Mouse (Mus musculus) G1E (cell line): ENCODE results near the gene Frzb.

Experiments
- CTCF ChIP-seq: IDR thresholded peaks from 2 replicates; pipeline ENCODE4 v1.5.1; 2012; ENCODE audit warnings: low read depth, low read length, inconsistent platforms, mixed read lengths
- GATA1 ChIP-seq: IDR thresholded peaks from 2 replicates; pipeline ENCODE4 v1.6.1; 2012; ENCODE audit warnings: borderline replicate concordance, low read length, inconsistent platforms, mixed read lengths
- GATA2 ChIP-seq: IDR thresholded peaks from 2 replicates; pipeline ENCODE4 v1.6.1; 2012; ENCODE audit warnings: low read depth, low read length, inconsistent platforms, borderline replicate concordance
- POLR2AphosphoS5 ChIP-seq: IDR thresholded peaks from 2 replicates; pipeline ENCODE4 v1.6.1; 2012; ENCODE audit warnings: low read depth, low read length, inconsistent platforms; ENCODE audit not compliant: insufficient replicate concordance
- TAL1 ChIP-seq: conservative IDR thresholded peaks from 2 replicates; pipeline ENCODE4 v1.6.1; 2012; ENCODE audit warnings: low read depth, low read length, inconsistent platforms, mixed read lengths

GRCm38 (mm10) chr2:80384447-80384846 lies 63.0 kb downstream of the Frzb start:
- TF ChIP-seq CTCF (no peak), GATA1 (no peak), GATA2 (no peak), TAL1 (no peak), POLR2AphosphoS5 (no peak)
